10 mouse cellular contexts compared by ENCODE assay signal in the genomic region with DNA sequence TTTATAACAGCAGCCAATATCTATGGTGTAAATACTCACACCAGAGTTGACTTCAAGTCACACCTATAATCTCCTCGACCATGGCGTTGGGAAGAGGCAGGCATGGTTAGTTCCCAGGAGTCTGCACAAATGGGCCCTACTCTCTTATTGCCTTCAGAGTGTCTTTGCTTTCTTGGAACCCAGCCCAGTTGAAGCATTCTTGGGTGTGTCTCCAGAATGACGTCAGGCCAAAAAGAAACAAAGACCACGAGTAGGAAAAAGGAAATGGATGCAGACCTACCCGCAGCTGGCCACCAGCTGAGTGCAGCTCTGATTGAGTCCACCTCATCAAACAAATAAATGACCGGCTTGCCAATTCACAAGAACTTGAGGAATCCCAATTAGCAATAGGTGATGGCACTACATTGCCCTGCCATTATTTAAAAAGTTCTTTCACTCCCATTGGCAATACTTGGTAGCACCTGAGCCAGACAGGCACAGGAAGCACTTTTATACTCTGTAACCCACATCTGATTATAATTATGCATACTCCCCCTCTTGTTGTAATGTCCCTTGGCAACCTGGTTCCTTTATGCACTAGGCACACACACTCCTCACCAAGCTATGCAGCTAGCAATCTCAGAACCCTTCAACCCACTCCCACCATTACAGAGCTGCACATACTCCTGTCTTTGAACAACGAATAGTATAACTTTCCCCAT. TPM values are rescaled to one million over a fixed set of nuclear protein-coding genes. Genes with fewer than 3 reads are reported as not detected.
DNase-seq lines count a peak whose midpoint lies in the region; ATAC-seq lines count a peak whose summit lies in the region.
"Had no signal": no experiment of that assay in that cellular context is flagged by ENCODE, and none has a peak within 500 bp of the region (broad histone marks: within the 10 kb centered on the region; RNA-seq: fewer than 3 reads in every experiment).

No protein-coding gene starts in this region.

- H3K27me3 ChIP-seq in embryonic facial prominence, embryonic 14.5 days (replicated peaks; ENCODE audit: control insufficient read depth, insufficient read depth, low read length): no peaks in the 10 kb centered on the region
- no peaks in the 10 kb centered on the region for H3K27me3 ChIP-seq in intestine, embryonic 15.5 days (replicated peaks)
- H3K27me3 ChIP-seq in hindbrain, embryonic 11.5 days (ENCODE audit: control insufficient read depth, insufficient read depth, low read length): no peaks in the 10 kb centered on the region
- no peaks in the 10 kb centered on the region for H3K27me3 ChIP-seq in midbrain, embryonic 13.5 days
- H3K27me3 ChIP-seq: forebrain, embryonic 15.5 days; liver, embryonic 13.5 days had no signal

- no peak overlapping the region for H3K27ac ChIP-seq in embryonic facial prominence, embryonic 14.5 days (replicated peaks; ENCODE audit: low read depth, low read length)
- 0 out of 2 replicates have a peak overlapping the region, but pooled peaks have one; percentile 11 for H3K27ac ChIP-seq in intestine, embryonic 15.5 days
- no peak overlapping the region for H3K27ac ChIP-seq in hindbrain, embryonic 11.5 days (ENCODE audit: low read depth, low read length)
- no peak overlapping the region for H3K27ac ChIP-seq in midbrain, embryonic 13.5 days
- H3K27ac ChIP-seq: forebrain, embryonic 15.5 days; liver, embryonic 13.5 days had no signal

- H3K4me3 ChIP-seq in embryonic facial prominence, embryonic 14.5 days (ENCODE audit: low read depth, low read length): no peak overlapping the region
- no peak overlapping the region for H3K4me3 ChIP-seq in intestine, embryonic 15.5 days (replicated peaks)
- no peak overlapping the region for H3K4me3 ChIP-seq in hindbrain, embryonic 11.5 days (ENCODE audit: low read depth, low read length)
- H3K4me3 ChIP-seq in midbrain, embryonic 13.5 days (replicated peaks): no peak overlapping the region
- H3K4me3 ChIP-seq: forebrain, embryonic 15.5 days; liver, embryonic 13.5 days had no signal

- peak; percentile 10 for DNase-seq in adrenal gland, adult 2 months
- no peak for DNase-seq in adrenal gland, adult 18-20 months (ENCODE audit: low spot score in 2 of 2)
- DNase-seq in embryonic facial prominence, embryonic 14.5 days (ENCODE audit: low spot score): peak; percentile 64
- DNase-seq in lung, postnatal 4 days: peak; percentile 68 to 74
- no peak for DNase-seq in hindbrain, embryonic 11.5 days (ENCODE audit: low spot score)
- DNase-seq in right cerebral cortex, postnatal 14 days: no peak
- DNase-seq: liver, embryonic 13.5 days had no signal

- WGBS in embryonic facial prominence, embryonic 14.5 days: 51% methylated on average over 7 of the region's 7 CpGs
- 38% methylated on average over 7 of the region's 7 CpGs for WGBS in intestine, embryonic 15.5 days
- 77% methylated on average over 7 of the region's 7 CpGs for WGBS in hindbrain, embryonic 11.5 days
- 73% methylated on average over 7 of the region's 7 CpGs for WGBS in midbrain, embryonic 13.5 days

- ATAC-seq in embryonic facial prominence, embryonic 14.5 days (ENCODE audit: low read depth): peak; percentile 37
- ATAC-seq in intestine, embryonic 15.5 days: peak; percentile 76
- ATAC-seq in hindbrain, embryonic 11.5 days (ENCODE audit: low FRiP score): no peak
- ATAC-seq in midbrain, embryonic 13.5 days: no peak
- ATAC-seq: forebrain, embryonic 15.5 days had no signal

- no peak overlapping the region for H3K9ac ChIP-seq in embryonic facial prominence, embryonic 14.5 days (ENCODE audit: low read depth, low read length)
- H3K9ac ChIP-seq in intestine, embryonic 15.5 days: no peak overlapping the region
- H3K9ac ChIP-seq in hindbrain, embryonic 11.5 days (ENCODE audit: low read depth, low read length): no peak overlapping the region
- no peak overlapping the region for H3K9ac ChIP-seq in midbrain, embryonic 13.5 days (replicated peaks)
- H3K9ac ChIP-seq: forebrain, embryonic 15.5 days; liver, embryonic 13.5 days had no signal

- H3K4me2 ChIP-seq in embryonic facial prominence, embryonic 14.5 days (ENCODE audit: low read depth, low read length): no peak overlapping the region
- H3K4me2 ChIP-seq in intestine, embryonic 15.5 days (replicated peaks): no peak overlapping the region
- no peak overlapping the region for H3K4me2 ChIP-seq in hindbrain, embryonic 11.5 days (replicated peaks; ENCODE audit: low read depth, low read length)
- no peak overlapping the region for H3K4me2 ChIP-seq in midbrain, embryonic 13.5 days (replicated peaks)
- H3K4me2 ChIP-seq: forebrain, embryonic 15.5 days; liver, embryonic 13.5 days had no signal

- no peaks in the 10 kb centered on the region for H3K9me3 ChIP-seq in embryonic facial prominence, embryonic 14.5 days (ENCODE audit: control insufficient read depth, low read length)
- H3K9me3 ChIP-seq in intestine, embryonic 15.5 days: no peaks in the 10 kb centered on the region
- no peaks in the 10 kb centered on the region for H3K9me3 ChIP-seq in hindbrain, embryonic 11.5 days (ENCODE audit: control insufficient read depth, low read length)
- no peaks in the 10 kb centered on the region for H3K9me3 ChIP-seq in midbrain, embryonic 13.5 days
- H3K9me3 ChIP-seq: forebrain, embryonic 15.5 days; liver, embryonic 13.5 days had no signal

- H3K36me3 ChIP-seq in embryonic facial prominence, embryonic 14.5 days (ENCODE audit: control insufficient read depth, insufficient read depth, low read length): no peaks in the 10 kb centered on the region
- H3K36me3 ChIP-seq in intestine, embryonic 15.5 days: no peaks in the 10 kb centered on the region
- H3K36me3 ChIP-seq in hindbrain, embryonic 11.5 days (ENCODE audit: control insufficient read depth, insufficient read depth, low read length): no peaks in the 10 kb centered on the region
- H3K36me3 ChIP-seq in midbrain, embryonic 13.5 days: no peaks in the 10 kb centered on the region
- H3K36me3 ChIP-seq: forebrain, embryonic 15.5 days; liver, embryonic 13.5 days had no signal

- peaks cover 7% of the 10 kb centered on the region; the same call in 1 of the 2 replicates for H3K4me1 ChIP-seq in embryonic facial prominence, embryonic 14.5 days (ENCODE audit: control insufficient read depth, insufficient read depth, low read length)
- no peaks in the 10 kb centered on the region for H3K4me1 ChIP-seq in intestine, embryonic 15.5 days (replicated peaks)
- H3K4me1 ChIP-seq in hindbrain, embryonic 11.5 days (replicated peaks; ENCODE audit: control insufficient read depth, insufficient read depth, low read length): no peaks in the 10 kb centered on the region
- no peaks in the 10 kb centered on the region for H3K4me1 ChIP-seq in midbrain, embryonic 13.5 days (replicated peaks)

RNA-seq across cellular contexts. Expression of gene Slc35f5, which starts 34.3 kb away (rescaled TPM):
- 10 to 100 TPM; 36.1 to 36.2 TPM for total RNA-seq in adrenal gland, adult 2 months (2021)
- 10.1 and 11.2 TPM in 2 replicates for polyA plus RNA-seq in adrenal gland, adult 2 months (2012; rRNA removed)
- 10 to 100 TPM; 32.1 to 36.7 TPM for total RNA-seq in adrenal gland, adult 18-20 months (2021)
- polyA plus RNA-seq in embryonic facial prominence, embryonic 14.5 days (2014; fragmentation: Nextera tagmentation; extraction: Ambion mirVana): 60.4 and 61.0 TPM in 2 replicates
- polyA plus RNA-seq in intestine, embryonic 15.5 days (2015; fragmentation: Nextera tagmentation; extraction: Ambion mirVana): 54.5 and 56.1 TPM in 2 replicates
- polyA plus RNA-seq in hindbrain, embryonic 11.5 days (2014; fragmentation: Nextera tagmentation; extraction: Ambion mirVana): 28.2 and 29.3 TPM in 2 replicates
- polyA plus RNA-seq in midbrain, embryonic 13.5 days (2015; fragmentation: Nextera tagmentation; extraction: Ambion mirVana): 25.3 and 28.8 TPM in 2 replicates

Comparison
In these comparisons a context has a peak if more than half of its experiments do, and no peak if none do; other contexts are left out.
1. DNase-seq: peak in adrenal gland, adult 2 months (single experiment), embryonic facial prominence, embryonic 14.5 days (single experiment) and lung, postnatal 4 days (2 of 2); none in adrenal gland, adult 18-20 months (0 of 2), hindbrain, embryonic 11.5 days (single experiment) and right cerebral cortex, postnatal 14 days (single experiment).
2. ATAC-seq: peak in embryonic facial prominence, embryonic 14.5 days (single experiment) and intestine, embryonic 15.5 days (single experiment); none in hindbrain, embryonic 11.5 days (single experiment) and midbrain, embryonic 13.5 days (single experiment).